Mouse (Mus musculus) fibroblast of lung, adult 2 months (primary cell): Measurements from ENCODE around the gene Acd.

Experiments
- DNase-seq: peaks from one replicate; pipeline ENCODE4 v3.0.0-alpha.2; 2011; ENCODE audit warnings: low read depth

Gene Acd

DNA sequence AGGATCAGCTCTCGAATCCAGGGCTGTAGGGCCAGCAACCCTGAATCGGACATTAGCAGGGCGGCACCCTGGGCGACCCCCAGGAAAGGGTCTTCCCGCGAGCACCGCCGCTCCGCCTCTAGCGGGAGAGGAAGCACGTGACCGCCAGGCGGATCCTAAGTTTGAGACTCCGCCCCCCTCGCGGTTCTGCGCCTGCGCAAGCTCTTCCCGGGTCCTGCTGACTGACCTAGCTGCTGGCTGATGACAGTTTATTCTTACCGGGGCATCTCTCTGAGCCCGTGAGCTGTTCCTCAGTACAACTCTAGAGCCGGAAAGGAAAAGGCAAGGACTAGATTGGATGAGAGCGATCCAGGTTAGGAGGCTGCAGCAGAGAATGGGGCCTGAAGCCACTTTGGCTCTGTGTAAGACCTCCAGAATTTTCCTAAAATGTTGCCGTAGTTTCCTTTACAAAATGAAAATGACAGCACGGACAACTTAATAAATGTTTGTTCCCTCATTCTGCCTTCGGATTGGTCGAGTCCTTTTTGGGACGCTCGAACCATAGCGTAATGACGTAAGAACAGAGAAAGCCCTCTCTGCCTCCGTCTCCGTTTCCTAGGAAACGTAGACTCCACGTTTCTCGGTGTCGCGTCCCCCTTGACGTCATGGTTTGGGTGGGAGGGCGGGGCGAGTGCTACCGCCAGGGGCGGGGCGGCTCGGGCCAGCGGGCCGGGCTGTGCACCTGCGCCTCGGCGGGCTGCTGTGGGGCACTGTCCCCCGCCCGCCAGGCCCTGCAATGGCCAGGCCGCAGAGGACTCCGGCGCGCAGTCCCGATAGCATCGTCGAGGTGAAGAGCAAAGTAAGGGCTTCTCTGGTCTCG lies at the start of gene Acd, which contains the start of gene Pard6a:
Acd (minus strand) TSS at position 137 of the 859 bp plus-strand sequence.
Pard6a (plus strand) TSS at position 183 of the 859 bp plus-strand sequence.
- DNase-seq, result peak; percentile 83

- no peak for DNase-seq
Measured at GRCm38 (mm10) chr8:105750606-105751005, 49.7 kb upstream of the Acd start.

DNA sequence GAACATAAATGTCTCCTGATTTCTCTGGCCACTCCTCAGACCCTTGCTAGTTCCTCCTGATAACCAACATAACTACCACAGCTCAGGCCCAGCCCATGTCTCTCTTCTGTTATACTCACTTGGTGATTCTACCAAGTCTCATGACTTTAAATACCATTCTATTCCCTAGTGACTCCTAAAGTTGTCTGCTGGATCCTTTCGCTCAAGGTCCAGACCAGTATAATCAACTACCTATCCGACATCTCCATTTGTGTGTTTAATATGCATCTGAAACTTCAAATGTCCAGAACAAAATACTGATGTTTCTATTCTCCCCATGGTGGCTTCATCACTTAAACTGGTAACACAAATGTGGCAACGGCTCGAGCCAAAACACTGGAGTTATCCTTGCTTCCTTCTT lies 42.4 kb upstream of the Acd start:
- no peak for DNase-seq

DNA sequence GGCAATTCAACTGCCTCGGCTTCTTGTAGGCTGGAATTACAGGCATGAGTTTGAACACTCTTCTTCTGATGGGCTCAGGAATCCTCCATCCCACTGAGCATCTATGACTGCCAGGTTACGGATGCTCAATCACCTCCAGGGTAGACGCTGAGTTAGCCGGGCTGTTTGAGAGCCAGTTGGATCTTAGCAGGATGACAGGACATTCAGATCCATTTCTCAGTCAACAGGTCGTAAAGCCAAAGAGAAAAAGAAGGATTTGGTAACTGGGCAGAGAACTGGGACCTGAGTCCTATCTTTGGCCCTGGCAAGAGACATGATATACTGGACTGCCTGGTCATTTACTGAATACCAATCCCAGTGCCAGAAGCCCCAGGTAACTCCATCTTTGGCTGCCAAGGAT lies 38.3 kb upstream of the Acd start:
- DNase-seq, result no peak

GRCm38 (mm10) chr8:105732186-105732585 lies 31.3 kb upstream of the Acd start:
- no peak for DNase-seq

GRCm38 (mm10) chr8:105727397-105728124 lies 26.7 kb upstream of the Acd start:
- DNase-seq, result no peak

DNA sequence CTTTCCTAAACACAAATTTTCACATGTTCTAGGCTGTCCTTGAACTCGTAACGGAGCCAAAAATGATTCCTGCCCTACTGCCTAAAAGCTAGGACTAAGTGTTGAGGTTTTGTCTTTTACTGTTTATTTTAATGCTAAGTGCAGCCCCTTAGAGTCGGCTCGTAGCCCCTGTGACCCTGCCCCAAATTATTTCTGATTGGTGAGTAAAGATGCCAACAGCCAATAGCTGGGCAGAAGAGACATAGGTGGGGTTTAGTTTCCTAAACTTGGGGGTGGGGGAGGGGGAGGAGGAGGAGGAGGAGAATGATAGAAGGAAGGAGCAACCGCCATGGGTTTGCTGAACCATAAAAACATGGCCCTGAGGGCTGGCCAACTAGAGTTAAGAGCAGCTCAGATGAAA lies 24.8 kb upstream of the Acd start:
- no peak for DNase-seq

DNA sequence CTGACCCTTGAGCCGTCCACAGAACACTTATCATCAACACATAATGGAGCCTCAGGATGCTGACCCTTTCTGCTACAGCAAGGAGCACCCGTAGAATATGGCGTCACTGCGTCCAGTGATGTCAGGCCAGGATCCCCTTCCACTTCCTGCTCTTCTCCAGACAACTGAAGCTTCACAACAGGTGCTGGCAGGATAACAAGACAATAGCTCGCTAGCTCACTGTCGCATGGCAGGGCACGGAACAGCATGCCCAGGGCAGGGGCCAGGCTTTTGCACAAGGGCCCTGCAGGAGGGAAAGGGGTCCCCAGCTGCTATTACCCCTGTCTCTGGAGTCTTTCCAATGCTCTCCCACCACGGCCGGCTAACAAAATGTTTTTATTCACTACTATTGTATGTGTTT lies 22.0 kb upstream of the Acd start:
- DNase-seq, result no peak

DNA sequence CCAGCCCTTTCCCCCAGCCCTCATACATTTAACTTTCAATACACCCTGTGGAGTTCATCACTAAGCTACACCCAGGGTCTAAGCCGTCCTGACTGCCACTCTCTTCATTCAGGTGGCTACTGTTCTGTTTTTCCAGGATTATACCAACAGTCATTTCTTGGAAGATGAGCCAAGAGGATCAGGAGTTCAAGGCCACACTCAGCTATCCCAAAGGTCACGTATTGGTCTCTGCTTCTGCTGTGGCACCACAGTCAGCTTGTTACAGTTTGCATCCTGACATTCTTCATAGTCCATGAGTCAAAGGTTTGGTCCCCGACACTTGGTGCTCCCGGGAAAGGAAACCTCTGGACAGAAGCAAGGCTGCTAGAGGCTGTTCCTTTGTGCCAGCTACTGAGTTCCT lies 18.7 kb upstream of the Acd start:
- no peak for DNase-seq

DNA sequence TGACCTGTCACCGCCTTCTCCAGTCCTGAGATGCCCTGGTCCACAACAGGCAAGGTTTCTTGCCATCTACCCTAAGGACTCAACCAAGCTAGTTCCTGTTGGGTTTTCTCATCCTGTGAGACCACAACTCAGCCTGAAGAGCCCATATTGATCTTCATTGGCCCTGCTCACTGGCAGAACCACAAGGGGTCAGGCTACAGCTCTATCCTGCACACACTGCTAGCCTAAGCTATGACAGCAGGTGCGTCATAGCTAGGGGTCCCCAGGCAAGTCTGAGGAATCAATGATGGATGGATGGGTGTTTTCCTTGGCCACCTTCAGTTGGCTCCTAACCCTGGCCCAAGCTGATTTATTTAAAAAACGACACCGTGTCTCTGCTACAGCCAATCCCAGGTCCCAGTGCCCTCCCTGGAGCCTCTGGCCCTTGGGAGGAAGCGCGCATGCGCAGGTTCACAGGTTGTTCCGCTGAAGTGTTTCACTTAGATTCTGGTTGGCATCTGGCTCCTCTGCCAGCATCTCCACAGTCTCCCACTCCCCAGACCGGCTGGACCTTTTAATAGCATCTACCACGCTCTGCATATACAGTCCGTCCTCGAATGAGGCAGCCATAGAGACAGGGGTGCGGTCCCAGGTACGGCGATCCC lies 15.5 kb upstream of the Acd start:
- DNase-seq, result no peak

DNA sequence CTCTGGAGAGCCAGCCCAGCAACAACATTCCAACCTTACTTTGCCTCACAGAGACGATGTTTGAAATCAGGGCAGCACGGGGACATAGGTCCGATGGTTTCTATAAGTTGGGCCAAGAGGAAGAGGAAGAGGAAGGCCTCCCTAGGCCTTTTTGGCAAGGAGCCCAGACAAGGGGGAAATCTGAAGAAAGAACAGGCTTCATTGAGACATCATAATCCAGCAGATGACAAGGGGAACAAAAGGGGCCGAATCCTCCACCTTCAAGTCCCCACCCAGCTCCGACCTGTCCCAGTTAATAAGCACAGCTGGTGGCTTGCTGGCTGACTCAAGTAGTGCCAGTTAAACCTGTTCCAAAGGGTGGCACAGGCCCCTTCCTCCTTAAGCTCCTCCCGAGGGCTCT lies 14.1 kb upstream of the Acd start:
- no peak for DNase-seq

DNA sequence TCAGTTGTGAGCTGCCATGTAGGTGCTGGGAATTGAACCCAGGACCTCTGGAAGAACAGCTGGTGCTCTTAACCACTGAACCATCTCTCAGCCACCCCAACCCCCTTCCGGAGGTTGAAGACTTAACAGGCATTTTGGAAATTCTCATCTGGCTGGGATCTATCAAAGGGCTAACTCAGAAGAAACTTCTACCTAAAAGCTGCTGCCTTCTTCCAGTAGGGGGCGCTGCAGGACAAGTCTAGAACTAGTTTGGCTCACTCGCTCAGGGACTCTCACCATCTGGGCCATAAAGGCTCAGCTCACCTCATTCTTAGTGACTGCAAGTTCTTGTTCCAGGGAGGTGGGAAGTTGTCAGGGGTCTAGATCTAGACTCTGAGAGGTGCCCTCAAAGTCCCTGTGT lies 13.2 kb upstream of the Acd start:
- DNase-seq, result peak; percentile 57

- no peak for DNase-seq
Measured at GRCm38 (mm10) chr8:105712286-105712685, 11.4 kb upstream of the Acd start.

- no peak for DNase-seq
Measured at GRCm38 (mm10) chr8:105709317-105709716, 8.4 kb upstream of the Acd start.

DNA sequence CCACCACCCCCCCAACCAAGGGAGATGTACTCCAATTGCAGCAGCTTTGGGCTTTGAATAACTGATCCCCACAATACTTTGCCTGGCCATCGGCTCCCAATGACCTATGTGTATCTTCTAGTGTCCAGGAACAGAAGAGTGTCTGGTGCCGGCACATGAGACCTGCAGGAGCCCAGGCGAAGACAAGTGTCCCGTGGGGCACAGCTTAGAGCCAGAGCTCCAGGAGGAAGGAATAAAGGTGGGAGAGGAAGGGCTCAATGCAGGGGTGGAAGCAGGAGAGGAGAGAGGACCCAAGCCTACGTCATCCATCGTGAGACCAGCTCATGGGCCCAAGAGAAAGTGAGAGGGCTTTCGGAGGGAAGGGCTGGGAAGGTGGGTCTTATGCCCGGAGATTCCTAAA lies 7.8 kb upstream of the Acd start:
- DNase-seq, result no peak

GRCm38 (mm10) chr8:105707498-105708403 lies 6.8 kb upstream of the Acd start, which contains the start of the genes 4933405L10Rik and Enkd1:
TSS of gene 4933405L10Rik (plus strand) at chr8:105707655.
TSS of gene Enkd1 (minus strand) at chr8:105708210.
- peak; percentile 56 for DNase-seq

DNA sequence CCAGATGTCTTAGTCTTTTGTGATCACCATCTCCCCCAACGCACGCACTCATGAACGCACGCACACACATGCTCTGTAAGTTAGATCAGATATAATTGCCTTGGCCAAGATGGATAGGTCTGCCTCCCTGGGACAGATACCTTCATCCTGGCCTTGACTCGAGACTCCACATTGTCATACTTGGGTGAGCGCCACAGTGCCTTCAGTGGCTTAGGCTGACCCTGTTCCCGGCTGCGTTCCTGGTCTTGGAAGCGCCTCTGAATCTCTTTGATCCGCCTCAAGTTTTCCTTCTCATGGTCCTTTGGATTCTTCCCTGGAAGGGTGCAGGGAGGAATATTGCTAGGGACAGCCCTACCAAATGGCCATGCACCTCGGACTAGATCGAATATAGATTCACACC lies 5.5 kb upstream of the Acd start:
- no peak for DNase-seq

DNA sequence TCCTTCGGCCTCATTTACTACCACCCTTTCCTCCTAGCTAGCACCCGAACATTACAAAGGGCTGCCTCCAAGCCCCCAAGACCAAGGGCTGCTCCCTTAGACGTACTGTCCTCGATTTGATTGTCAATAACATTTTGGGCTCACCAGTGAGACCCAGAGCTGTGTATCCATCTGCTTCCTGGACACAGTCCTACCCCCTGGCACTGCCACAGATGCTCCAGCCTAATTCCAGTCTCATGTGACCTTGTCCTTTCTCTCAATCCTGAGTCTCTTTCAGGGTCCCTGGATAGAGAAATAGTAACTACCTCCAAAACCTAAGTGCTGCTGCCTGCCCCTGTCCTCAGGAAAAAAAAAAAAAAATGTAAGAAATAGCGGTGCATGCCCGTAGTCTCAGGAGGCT lies 4.1 kb upstream of the Acd start:
- no peak for DNase-seq

- no peak for DNase-seq
Measured at GRCm38 (mm10) chr8:105704146-105704812, 3.4 kb upstream of the Acd start.

DNA sequence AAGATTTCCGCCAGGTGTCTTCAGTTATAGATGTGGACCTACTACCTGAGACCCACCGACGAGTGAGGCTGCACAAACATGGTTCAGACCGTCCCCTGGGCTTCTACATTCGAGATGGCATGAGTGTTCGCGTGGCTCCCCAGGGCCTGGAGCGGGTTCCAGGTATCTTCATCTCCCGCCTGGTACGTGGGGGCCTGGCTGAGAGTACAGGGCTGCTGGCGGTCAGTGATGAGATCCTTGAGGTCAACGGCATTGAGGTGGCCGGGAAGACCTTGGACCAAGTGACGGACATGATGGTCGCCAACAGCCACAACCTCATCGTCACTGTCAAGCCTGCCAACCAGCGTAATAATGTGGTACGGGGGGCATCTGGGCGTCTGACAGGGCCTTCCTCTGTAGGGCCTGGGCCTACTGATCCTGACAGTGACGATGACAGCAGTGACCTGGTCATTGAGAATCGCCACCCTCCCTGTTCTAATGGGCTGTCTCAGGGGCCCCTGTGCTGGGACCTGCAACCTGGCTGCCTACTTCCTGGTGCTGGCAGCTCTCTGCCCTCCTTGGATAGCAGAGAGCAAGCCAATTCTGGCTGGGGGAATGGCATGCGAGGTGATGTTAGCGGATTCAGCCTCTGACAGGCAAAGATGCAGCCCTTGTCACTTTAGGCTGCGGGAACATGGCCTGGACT lies 2.0 kb upstream of the Acd start:
- no peak for DNase-seq
